Mouse (Mus musculus): ENCODE measurements around the gene Aldh1a1. TPM values are rescaled to one million over a fixed set of nuclear protein-coding genes. Genes with fewer than 3 reads are reported as not detected.

Gene Aldh1a1
- total RNA-seq, 2 experiments from 2014 or later = 1.7 to 4.1 TPM

DNA sequence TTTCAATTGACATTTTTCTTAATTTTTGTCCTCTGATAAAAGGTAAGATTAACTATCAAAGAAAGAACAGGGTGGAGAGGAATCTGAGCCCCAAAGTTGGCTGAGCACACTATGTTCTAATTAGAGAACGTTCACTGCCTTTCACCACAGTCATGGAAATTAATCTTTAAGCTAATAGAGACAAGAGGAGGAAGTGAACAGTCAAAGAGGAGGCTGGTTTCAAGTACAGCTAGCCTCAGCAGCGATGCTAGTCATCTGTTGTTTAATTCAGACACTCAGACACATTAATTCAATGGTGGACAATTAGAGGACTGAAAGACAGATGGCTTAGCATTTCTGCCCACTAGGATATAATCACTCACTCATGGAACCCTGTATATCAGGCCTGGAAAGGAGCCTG, 157.5 kb downstream of the Aldh1a1 start:
- no peak for ATAC-seq (ENCODE audit: poor library complexity, severe bottlenecking)

DNA sequence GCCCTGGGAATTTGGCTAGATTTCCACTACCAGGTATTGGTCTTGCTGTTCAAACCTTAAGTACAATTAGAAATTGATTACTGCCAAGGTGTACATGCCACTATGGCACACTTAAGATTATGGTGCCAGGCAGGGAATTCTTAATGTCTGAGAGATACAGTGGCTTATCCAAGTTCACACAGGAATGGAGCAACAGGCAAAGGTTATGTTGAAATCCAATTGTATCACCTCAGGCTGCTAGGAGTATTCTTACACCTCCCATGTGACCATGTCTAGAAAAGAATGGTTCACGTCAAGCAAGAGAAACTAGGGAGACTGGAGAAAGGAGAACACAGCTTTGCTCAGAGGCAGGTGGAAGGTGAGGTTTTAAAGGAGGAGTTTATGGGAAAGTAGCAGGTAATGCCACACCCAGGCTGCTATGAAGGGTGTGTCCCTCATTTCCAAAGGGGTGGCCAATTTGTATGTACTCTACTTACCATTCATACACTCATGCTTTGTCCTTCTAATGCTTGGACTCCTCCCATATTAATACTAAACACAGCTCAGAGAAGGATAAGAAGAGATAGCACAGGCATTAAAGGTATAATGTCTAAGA, 160.7 kb downstream of the Aldh1a1 start:
- no peak for ATAC-seq (ENCODE audit: poor library complexity, severe bottlenecking)

DNA sequence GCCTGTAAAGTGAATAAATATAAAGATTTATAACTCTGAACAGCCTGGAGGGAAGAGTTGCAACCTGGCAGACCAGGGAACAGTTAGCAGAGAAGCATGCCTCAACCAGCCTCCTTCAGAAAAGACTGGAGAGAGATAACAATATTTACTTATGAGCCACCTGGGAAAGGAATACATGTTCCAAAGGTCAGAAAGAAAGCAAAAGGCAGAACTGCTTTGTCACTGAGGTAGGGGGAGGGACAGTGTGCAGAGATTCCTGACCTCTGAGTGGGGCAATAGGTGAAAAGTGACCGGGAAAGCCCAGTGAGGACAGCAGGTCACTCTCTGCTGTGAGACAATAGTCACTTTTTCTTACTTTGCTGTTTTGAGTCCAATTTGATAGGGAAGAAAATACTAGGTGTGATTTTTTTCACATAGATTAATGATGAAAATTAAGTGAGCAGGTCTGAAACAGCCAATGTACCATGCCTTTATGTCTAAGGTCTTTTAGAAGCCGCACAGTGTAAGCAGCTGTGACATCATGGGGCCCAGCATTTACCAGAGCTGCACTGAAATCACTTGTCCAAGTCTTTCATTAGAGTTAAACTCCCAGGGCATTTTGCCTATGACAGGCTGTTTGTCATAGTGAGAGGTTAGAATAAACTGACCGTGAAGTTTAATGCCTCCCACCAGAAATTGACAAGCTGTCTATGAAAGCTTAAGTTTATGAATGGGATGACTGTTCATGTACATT, 161.8 kb downstream of the Aldh1a1 start:
- no peak for ATAC-seq (ENCODE audit: poor library complexity, severe bottlenecking)

DNA sequence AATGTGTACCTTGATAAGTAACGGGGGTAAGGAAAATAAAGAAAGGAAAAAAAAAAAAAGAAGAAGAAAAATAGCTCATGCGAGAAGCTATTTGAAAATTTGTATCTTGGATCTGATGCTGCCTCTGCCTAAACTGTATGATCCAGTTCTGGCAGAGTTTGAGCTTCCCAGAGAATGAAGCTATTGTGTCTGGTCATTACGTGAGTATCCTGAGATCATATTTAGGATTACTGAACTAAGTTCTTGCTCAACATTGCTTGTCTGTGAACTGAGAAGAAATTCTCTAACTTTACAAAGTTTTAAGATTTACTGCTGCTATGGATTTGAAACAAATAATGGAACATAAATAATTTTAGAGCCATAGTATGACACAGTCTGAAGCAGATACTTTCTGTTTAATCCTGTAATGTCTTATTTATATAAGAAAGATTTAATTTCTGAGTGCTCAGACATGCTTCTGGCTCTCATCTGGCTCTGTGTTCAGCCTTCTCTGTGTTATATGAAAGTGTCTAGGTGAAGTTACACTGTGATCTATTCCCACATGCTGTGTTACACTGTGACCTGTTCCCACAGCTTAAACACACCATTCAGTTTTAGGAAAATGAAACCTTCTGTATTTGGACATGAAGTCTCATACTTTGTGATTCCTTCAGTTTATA, 185.3 kb downstream of the Aldh1a1 start:
- ATAC-seq (ENCODE audit: poor library complexity, severe bottlenecking) = no peak

Other genes starting within 250 kb of the Aldh1a1 start
- 1,533 and 1,715 TPM in 2 replicates for gene Anxa1, start 101.8 kb upstream of the Aldh1a1 start, total RNA-seq (2015)
- 1,919 and 2,040 TPM in 2 replicates for gene Anxa1, start 101.8 kb upstream of the Aldh1a1 start, total RNA-seq (2017)
- gene Aldh1a7, start 234.8 kb downstream of the Aldh1a1 start, total RNA-seq (2015) = 0.71 and 2.1 TPM in 2 replicates
- 0.92 and 1.9 TPM in 2 replicates for gene Aldh1a7, start 234.8 kb downstream of the Aldh1a1 start, total RNA-seq (2017)